Mouse (Mus musculus): Measurements from ENCODE around the gene Defa23.
A peak's percentile ranks its signal among the peaks of the same experiment; 100 is the strongest.
"Not testable (repeated sequence)": the region's sequence is repeated elsewhere in the genome, so short reads cannot be mapped to it uniquely, and the experiment has no call there.

Gene Defa23

GRCm38 (mm10) chr8:21054747-21055146, at the start of gene Defa23:
TSS of gene Defa23 (plus strand) at chr8:21055047.
- DNase-seq (ENCODE audit: low read depth, low spot score) = not testable (repeated sequence)

DNA sequence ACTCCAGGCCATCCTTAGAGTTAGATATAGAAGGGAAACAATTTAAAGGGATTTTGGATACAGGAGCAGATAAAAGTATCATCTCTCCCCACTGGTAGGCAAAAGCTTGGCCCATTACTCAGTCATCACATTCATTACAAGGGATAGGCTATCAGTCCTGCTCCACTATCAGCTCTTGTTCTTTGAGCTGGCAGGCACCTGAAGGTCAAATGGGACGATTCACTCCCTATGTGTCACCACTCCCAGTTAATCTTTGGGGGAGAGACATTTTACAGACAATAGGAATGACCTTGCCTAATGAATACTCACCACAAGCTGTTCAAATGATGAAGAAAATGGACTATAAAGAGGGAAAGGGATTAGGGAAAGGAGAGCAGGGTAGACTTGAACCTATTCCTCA, 48.0 kb upstream of the Defa23 start:
- peak; percentile 48 for DNase-seq (ENCODE audit: low read depth, low spot score)

- peak; percentile 73 for DNase-seq (ENCODE audit: low read depth, low spot score)
These were observed 46.3 kb upstream of the Defa23 start for GRCm38 (mm10) chr8:21008578-21008977.

DNA sequence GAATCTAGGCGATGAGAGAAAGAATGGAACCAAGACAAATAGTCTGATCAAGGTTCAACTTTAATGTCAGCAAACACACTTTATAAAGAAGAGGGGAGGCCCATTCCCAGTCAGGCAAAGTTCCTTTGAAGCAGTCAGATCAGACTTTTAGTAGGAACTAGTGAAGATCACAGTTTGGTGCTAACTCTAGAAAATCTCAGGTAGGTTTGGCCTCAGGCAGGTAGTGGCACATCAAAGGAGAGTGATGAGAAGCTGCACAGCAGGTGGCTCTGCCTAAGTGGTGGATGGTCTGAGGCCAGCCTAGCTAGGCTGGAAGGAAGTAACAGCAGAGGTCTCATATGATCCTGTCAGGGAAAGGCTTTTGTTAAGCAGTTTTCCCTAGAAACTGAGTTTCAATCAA, 44.3 kb upstream of the Defa23 start:
- peak; percentile 54 for DNase-seq (ENCODE audit: low read depth, low spot score)

DNA sequence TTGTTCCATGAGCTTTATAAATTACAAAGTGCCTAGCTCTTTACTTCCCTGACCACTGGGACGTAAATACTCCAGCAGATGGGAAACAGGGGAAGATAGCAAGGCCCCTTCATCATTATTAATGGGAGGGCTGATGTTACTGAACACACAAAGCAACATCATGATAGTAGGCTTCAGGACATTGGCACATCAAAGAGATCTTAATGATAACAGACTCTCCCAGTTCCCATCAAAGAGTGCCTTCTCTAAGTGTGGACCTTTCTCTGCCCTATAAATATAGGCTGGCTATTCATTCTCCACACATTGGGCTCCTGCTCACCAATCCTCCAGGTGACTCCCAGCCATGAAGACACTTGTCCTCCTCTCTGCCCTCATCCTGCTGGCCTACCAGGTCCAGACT, 29.6 kb upstream of the Defa23 start, which contains the start of gene Defa21:
Gene Defa21, plus strand, starts transcription at position 301 of the 400 bp plus-strand sequence.
- not testable (repeated sequence) for DNase-seq (ENCODE audit: low read depth, low spot score)

GRCm38 (mm10) chr8:21064738-21065137, 9.9 kb downstream of the Defa23 start, which contains the start of gene Defa35:
TSS of gene Defa35 (plus strand) at chr8:21065038.
- not testable (repeated sequence) for DNase-seq (ENCODE audit: low read depth, low spot score)

DNA sequence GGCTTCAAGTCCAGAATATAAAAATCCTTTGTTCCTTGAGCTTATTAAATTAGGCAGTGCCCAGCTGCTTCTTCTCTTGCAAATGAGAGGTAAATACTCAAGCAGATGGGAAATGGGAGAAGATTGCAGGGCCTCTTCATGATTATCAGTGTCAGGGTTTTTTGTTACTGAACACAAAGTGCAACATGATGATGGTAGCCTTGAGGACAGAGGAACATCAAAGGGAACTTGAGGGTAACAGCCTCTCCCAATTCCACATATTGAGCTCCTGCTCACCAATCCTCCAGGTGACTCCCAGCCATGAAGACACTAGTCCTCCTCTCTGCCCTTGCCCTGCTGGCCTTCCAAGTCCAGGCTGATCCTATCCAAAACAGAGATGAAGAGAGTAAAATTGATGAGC, 29.3 kb downstream of the Defa23 start, which contains the start of gene Defa25:
Gene Defa25, plus strand, starts transcription at position 301 of the 400 bp plus-strand sequence.
- not testable (repeated sequence) for DNase-seq (ENCODE audit: low read depth, low spot score)

DNA sequence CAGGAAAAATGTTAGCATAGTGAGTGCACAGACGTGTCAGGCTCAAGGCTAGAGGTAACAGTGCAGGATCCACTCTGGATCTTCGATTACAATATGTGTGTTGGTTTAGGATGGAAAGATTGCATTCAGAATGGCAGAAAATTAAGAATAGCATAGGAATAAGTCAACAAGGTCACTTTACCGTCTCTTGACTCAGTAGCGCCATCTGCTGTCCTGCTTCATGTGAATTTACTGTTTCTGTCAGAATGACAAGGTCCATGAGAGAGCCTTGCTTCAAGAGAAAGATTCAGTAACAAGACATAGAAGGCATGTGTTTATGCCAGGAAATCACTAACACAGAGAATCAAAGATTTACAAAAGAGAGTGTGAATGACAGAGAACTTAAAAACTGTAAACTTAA, 38.3 kb downstream of the Defa23 start:
- peak; percentile 90 for DNase-seq (ENCODE audit: low read depth, low spot score)

DNA sequence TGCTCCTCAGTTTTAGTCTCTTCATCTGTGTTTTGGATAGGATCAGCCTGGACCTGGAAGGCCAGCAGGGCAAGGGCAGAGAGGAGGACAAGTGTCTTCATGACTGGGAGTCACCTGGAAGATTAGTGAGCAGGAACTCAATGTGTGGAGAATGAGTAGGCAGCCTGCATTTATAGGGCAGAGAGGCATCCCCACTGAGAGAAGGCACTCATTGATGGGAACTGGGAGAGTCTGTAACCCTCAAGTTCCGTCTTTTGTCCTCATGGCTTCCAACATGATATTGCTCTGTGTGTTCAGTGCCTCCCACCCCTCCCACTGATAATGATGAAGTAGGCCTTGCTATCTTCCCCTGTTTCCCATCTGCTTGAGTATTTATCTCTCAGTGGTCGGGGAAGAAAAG, 41.1 kb downstream of the Defa23 start, which contains the start of gene Gm14851:
Gene Gm14851, minus strand, starts transcription at position 101 of the 400 bp plus-strand sequence.
- not testable (repeated sequence) for DNase-seq (ENCODE audit: low read depth, low spot score)

All from ES-CJ7 (cell line).